Mouse (Mus musculus) cerebellum, postnatal 14 days (tissue): ENCODE results near the gene Chga.

Experiments used
- DNase-seq, 2 experiments: peaks; one replicate each; pipeline ENCODE4 v3.0.0; 2021; ENCODE audit warnings: mixed read lengths in 2 of 2

Gene Chga

DNA sequence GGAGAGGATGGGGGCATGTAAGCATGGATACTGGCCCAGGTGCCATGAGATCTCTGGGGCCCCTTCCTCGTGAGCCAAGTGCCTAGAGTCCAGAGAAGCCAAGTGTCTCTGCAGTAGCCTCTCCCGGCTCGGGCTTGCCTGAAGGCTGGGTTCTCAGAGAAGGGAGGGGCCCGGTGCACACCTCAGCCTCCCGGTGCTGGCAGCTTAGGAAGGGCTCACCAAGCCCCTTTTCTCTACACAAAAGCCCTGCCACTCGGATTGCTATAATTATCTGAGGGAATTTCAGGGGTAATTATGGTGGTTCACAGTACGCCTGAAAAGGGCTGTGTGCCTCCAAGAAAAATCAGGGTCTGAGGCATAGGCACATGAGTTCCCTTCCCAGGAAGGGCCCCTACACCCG, 47.1 kb downstream of the Chga start:
- DNase-seq = no peak

DNA sequence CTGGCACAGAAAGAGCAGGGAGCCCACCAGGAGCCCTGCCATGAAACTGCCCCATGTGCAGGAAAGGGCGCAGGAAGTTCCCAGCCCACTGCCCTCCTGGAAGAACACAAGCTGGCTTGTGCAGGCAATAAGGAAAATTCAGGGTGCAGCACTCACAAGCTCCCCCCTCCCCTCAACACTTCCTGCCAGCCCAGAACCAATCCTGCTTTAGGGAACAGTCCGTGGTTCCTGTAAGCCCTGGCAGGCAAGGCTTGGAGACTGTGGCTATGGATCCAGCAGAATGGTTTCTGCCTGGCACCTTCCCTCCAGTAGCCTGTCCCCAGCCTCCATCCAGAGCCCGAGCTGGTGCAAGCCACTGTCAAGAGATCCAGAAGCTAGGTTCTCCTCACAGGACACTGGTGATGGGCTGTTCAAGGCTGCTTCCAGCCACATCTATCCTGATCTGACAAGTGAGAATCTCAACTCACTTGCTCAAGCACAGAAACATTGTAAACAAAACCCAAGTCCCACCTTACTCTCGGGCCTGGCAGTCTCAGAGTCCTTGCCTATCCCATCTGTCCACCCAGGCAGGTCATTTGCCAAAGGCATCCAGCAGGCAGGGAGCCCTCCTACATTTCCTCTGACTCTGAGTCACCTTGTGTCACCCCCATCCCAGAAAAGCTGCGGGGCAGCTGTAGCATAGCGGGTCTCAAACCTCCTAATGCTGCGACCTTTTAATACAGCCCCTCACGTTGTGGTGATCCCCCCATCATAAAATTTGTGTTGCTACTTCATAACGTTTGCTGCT, 47.7 kb downstream of the Chga start:
- DNase-seq = no peak

DNA sequence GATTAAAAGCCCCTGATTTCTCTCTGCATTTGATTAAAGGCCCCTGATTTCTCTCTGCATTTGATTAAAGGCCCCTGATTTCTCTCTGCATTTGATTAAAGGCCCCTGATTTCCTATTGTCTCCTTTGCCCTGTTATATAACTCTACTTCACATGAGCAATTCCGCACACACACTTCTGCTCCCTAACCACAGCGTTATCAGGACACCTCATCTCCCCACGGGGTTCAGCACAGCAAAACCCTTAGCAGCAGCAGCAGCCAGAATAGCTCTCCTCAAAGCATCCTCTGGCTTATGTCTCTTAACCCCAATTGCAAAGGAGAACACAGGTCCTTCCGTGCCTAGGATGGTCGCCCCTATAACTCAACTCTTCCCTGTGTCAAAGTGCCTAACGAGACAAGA, 50.8 kb downstream of the Chga start:
- DNase-seq = no peak

DNA sequence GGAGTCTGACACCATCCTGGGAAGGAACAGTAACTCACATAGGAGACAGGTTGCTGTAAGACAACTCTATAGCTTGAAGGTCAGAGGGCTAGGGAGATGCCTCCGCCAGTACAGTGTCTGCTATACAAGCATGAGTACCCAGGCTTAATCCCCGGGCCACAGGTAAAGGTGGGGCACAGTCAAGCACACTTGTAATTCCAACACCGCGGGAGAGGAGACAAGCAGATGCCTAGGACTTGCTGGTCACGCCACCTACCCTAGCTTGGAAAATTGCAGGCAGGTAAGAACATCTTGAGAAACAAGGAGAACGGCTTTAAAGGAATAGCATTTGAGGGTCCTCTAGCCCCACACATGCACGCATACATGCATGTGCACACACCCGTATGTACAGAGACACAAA, 52.3 kb downstream of the Chga start:
- DNase-seq = no peak

DNA sequence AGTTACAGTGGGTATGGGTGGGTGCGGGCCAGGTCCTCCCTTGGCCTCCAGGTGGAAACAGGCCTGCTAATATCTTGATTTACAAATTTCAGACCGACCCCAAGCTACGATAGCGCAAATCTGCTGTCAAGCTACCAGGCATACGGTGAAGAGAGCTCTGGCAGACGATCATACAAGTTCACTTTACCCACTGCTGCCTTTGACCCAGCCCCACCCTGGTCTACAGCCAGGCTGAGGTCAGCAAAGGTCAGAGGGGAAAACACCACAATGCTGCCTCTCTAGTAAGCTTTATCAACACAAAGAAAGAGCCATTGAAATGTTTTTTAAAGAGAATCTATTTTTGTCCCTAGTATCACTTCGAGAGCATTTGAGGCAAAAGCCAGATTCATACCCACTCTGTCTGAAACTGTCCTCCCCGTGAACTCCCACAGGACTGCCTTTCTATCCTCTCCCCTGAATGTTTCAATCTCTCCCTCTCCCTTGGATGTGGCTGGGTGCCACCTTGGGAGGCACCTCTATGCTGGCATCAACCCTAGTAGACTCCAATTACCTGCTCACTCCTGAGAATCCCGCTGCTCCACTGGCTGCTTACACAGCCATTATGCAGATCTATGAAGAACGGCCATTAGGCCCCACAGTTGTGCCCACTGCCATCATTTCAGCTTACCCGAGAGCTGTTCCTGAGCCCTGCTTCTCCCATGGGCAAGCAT, 53.2 kb downstream of the Chga start:
- DNase-seq = peak in 1 of 2 experiments; percentile 44

DNA sequence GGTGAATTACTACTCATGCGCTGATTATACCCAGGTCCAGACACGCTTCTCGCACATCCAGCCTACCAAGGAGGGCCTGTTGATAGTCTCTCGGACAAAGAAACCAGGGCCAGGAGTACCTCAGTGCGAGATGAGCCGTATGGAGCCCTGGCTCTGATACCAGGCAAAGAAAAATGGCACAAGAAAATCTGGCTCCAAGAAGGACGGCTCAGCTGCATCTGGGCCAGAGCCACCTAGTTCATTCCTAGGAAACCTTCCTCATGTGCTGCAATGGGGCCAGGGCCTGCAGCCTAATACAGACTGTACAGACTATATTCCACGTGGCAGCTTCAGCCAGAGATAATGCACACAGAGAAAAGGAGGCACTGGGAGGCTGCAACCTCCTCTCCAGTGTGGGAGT, 56.2 kb downstream of the Chga start:
- DNase-seq = peak in 1 of 2 experiments; percentile 55

DNA sequence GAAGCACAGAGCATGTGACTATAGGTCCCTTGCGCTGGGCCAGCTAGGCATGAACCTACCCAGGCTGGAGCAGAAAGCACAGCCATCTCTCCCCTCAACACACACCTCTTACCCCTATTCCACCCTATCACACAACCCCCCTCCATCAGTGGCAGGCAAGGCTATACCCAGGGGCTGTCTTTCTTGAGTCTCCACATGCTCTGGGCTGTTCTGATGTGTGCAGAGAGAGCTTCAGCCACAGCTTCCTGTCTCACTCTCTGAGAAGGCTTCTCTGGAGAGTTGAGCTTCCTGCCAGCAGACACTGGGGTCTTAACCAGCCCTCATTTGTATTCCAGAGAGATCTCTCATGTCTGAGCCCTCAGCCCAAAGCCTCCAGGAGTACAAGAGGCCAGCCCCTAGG, 57.7 kb downstream of the Chga start:
- DNase-seq = no peak

DNA sequence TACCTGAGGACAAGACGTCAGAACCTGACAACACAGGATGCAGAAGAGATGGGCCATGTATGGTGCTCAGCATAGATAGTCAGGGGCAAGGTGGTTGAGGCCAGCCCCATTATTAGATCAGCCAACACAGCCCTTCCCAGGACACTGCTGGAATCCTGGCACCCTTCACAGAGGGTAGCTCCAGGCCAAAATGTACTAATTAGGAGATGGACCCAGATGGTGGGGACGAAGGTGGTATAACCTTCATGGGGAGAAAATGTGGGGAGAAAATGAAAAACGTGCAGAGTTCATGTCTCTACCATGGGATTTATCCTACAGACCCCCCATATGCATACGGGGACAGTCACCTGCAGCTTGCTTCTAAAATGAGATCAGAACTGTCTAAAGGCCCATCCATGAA, 58.6 kb downstream of the Chga start:
- DNase-seq = peak; percentile 63 to 75
